Comparison of ENCODE assay signal across 8 mouse cellular contexts in genomic region chr5:124074845-124075307, GRCm38 (mm10). TPM values are rescaled to one million over a fixed set of nuclear protein-coding genes. Genes with fewer than 3 reads are reported as not detected.
DNase-seq lines count a peak whose midpoint lies in the region; ATAC-seq lines count a peak whose summit lies in the region.

No protein-coding gene starts in this region.

- H3K27ac ChIP-seq in lung, embryonic 16.5 days (ENCODE audit: low read length): 0 out of 2 replicates have a peak overlapping the region, but pooled peaks have one; percentile 3

- ATAC-seq in lung, embryonic 16.5 days (ENCODE audit: low read depth): peak; percentile 55

- H3K9me3 ChIP-seq in lung, embryonic 16.5 days (ENCODE audit: control insufficient read depth, low read length): no peaks in the 10 kb centered on the region

- peak; percentile 66 for DNase-seq in adrenal gland, adult 2 months
- no peak for DNase-seq in adrenal gland, adult 8-10 months
- DNase-seq in lung, adult 18-20 months: no peak
- DNase-seq in liver: peak; percentile 38
- peak; percentile 57 for DNase-seq in thymus, postnatal 14 days
- no peak for DNase-seq in layer of hippocampus, adult 9-11 months
- no peak for DNase-seq in urinary bladder, adult 2 months (ENCODE audit: low spot score)

- H3K9ac ChIP-seq in lung, embryonic 16.5 days (ENCODE audit: low read length): no peak overlapping the region

- H3K4me3 ChIP-seq in lung, embryonic 16.5 days (ENCODE audit: low read length): no peak overlapping the region

- no peaks in the 10 kb centered on the region for H3K36me3 ChIP-seq in lung, embryonic 16.5 days (ENCODE audit: control insufficient read depth, insufficient read depth, low read length)

- WGBS in lung, embryonic 16.5 days: 24% methylated on average over 10 of the region's 10 CpGs

- H3K4me2 ChIP-seq in lung, embryonic 16.5 days (ENCODE audit: low read depth, low read length): no peak overlapping the region

- no peaks in the 10 kb centered on the region for H3K27me3 ChIP-seq in lung, embryonic 16.5 days (ENCODE audit: control insufficient read depth, insufficient read depth, low read depth, low read length)

- peaks cover 16% of the 10 kb centered on the region for H3K4me1 ChIP-seq in lung, embryonic 16.5 days (replicated peaks; ENCODE audit: control insufficient read depth, insufficient read depth, low read length)

RNA-seq across cellular contexts. Expression of gene Abcb9, which starts 20.7 kb away (rescaled TPM):
- 10 to 100 TPM in 1 of 2 experiments, 1 to 10 TPM in 1; 9.9 to 16.0 TPM for total RNA-seq in adrenal gland, adult 2 months (2021)
- polyA plus RNA-seq in adrenal gland, adult 2 months (2012; rRNA removed): 14.8 and 15.4 TPM in 2 replicates
- total RNA-seq in adrenal gland, adult 8-10 months (2022): 10 to 100 TPM; 11.4 to 21.3 (median 15.4) TPM
- 2.7 and 3.8 TPM in 2 replicates for polyA plus RNA-seq in lung, embryonic 16.5 days (2015; fragmentation: Nextera tagmentation; extraction: Ambion mirVana)
- 2.2 and 3.8 TPM in 2 replicates for polyA plus RNA-seq in urinary bladder, adult 2 months (2012; rRNA removed)

RNA-seq across cellular contexts. Expression of gene Ogfod2, which starts 37.2 kb away (rescaled TPM):
- 10 to 100 TPM; 28.9 to 49.2 TPM for total RNA-seq in adrenal gland, adult 2 months (2021)
- 177 and 230 TPM in 2 replicates for polyA plus RNA-seq in adrenal gland, adult 2 months (2012; rRNA removed)
- 10 to 100 TPM; 51.2 to 59.3 (median 55.6) TPM for total RNA-seq in adrenal gland, adult 8-10 months (2022)
- polyA plus RNA-seq in lung, embryonic 16.5 days (2015; fragmentation: Nextera tagmentation; extraction: Ambion mirVana): 29.7 and 33.1 TPM in 2 replicates
- 24.8 and 32.2 TPM in 2 replicates for polyA plus RNA-seq in urinary bladder, adult 2 months (2012; rRNA removed)

RNA-seq across cellular contexts. Expression of gene Arl6ip4, which starts 41.0 kb away (rescaled TPM):
- 10 to 100 TPM; 40.0 to 56.3 TPM for total RNA-seq in adrenal gland, adult 2 months (2021)
- polyA plus RNA-seq in adrenal gland, adult 2 months (2012; rRNA removed): 18.8 and 28.8 TPM in 2 replicates
- 10 to 100 TPM; 46.4 to 72.0 (median 57.1) TPM for total RNA-seq in adrenal gland, adult 8-10 months (2022)
- 98.8 and 99.9 TPM in 2 replicates for polyA plus RNA-seq in lung, embryonic 16.5 days (2015; fragmentation: Nextera tagmentation; extraction: Ambion mirVana)
- polyA plus RNA-seq in urinary bladder, adult 2 months (2012; rRNA removed): 62.5 and 67.0 TPM in 2 replicates

RNA-seq across cellular contexts. Expression of gene Vps37b, which starts 42.8 kb away (rescaled TPM):
- 100 to 1,000 TPM in 1 of 2 experiments, 10 to 100 TPM in 1; 65.8 to 146 TPM for total RNA-seq in adrenal gland, adult 2 months (2021)
- polyA plus RNA-seq in adrenal gland, adult 2 months (2012; rRNA removed): 198 and 208 TPM in 2 replicates
- total RNA-seq in adrenal gland, adult 8-10 months (2022): 100 to 1,000 TPM in 1 of 4 experiments, 10 to 100 TPM in 3; 76.1 to 101 (median 91.9) TPM
- 39.2 and 41.6 TPM in 2 replicates for polyA plus RNA-seq in lung, embryonic 16.5 days (2015; fragmentation: Nextera tagmentation; extraction: Ambion mirVana)
- 34.2 and 38.8 TPM in 2 replicates for polyA plus RNA-seq in urinary bladder, adult 2 months (2012; rRNA removed)

Comparison
In these comparisons a context has a peak if more than half of its experiments do, and no peak if none do; other contexts are left out.
1. DNase-seq: peak in adrenal gland, adult 2 months (single experiment), liver (single experiment) and thymus, postnatal 14 days (single experiment); none in adrenal gland, adult 8-10 months (single experiment), lung, adult 18-20 months (0 of 2), layer of hippocampus, adult 9-11 months (single experiment) and urinary bladder, adult 2 months (single experiment).